Mouse (Mus musculus) Patski (cell line): ENCODE results near the gene Il17rd. TPM values are rescaled to one million over a fixed set of nuclear protein-coding genes. Genes with fewer than 3 reads are reported as not detected.
A peak's percentile ranks its signal among the peaks of the same experiment; 100 is the strongest.

Experiments
- ATAC-seq: fragments of 100-300 bp; one replicate; pipeline ENCODE4 v1.8.0; 2021
- CTCF ChIA-PET: fragments of 350-600 bp; sonication (Branson Sonifier 250); formaldehyde crosslinking; loops from one replicate; lab custom pipeline; 2022; ENCODE audit warnings: inconsistent platforms; lab: Charles Lee
- POLR2A ChIA-PET: fragments of 350-600 bp; sonication (Branson Sonifier 250); formaldehyde crosslinking; loops from one replicate; lab custom pipeline; 2022; ENCODE audit warnings: antibody characterized with exemption, inconsistent platforms; lab: Charles Lee
- DNase-seq: peaks from one replicate; pipeline ENCODE4 v3.0.0-alpha.2; 2011; ENCODE audit warnings: low read depth, low spot score
- H3K27me3 ChIP-seq: fragments of 371-371 bp; one replicate; pipeline ENCODE4 v1.5.1; 2021
- CTCF ChIP-seq: fragments of 100-300 bp; IDR thresholded peaks from one replicate; pipeline ENCODE4 v1.5.1; 2021
- in situ Hi-C: fragments of 300-500 bp; cut with MboI; formaldehyde crosslinking; loops from 3 replicates; pipeline ENCODE4 v1.11.1; 2018; ENCODE audit warnings: low pct_unique_long_range_greater_than_20kb, mixed read lengths
- polyA plus RNA-seq: library from polyadenylated mRNA; unstranded; gene quantifications from one replicate; pipeline ENCODE4 v1.2.3, GENCODE M21; 2021

Il17rd gene
- polyA plus RNA-seq, 1 experiment from 2014 or later: 6.8 TPM

DNA sequence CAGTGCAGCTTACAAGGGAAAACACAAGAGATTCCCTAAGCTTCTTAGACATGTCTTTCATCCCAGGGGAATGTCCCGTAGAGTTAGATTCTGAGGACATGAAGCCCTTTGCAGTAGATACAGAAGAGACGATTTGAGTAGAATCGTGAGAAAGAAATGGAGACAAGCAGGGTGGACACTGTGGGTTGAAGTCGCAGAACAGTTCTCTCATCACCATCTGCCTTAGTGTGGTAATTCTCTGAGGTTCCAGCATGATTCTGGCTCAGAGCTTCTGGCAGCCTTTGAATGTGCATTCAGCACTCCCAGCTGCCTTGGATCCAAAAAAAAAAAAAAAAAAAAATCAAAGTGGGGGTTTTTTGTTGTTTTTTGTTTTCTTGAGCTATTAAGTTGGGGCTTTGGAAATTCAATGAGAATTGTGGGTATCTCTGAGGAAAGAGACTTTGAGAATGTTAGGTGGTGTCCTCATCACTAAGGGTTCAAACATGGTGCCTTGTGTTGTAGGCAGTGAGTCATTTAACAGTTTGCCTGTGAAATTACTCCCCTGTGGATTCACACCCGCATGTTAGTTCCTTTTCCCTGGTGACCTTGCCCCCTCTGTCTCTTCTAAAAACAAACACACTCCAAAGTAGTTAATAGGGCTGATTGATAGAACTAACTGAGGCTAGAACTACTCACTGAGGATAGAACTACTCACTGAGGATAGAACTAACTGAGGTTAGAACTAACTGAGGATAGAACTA lies 43.0 kb downstream of the Il17rd start:
- DNase-seq: no peak
- no peak for TF ChIP-seq CTCF
- no peak for ATAC-seq
- ChIA-PET POLR2A (no interaction called here), CTCF (interaction anchor here (1.2 to 2.9 kb wide), 3 partner anchors 14 to 51 kb away, joined by 3 to 20 read pairs (median 12); no protein-coding TSS in a partner anchor)
- in situ Hi-C loops: no loop called here
- H3K27me3 ChIP-seq: no peaks in the 10 kb centered on the region

DNA sequence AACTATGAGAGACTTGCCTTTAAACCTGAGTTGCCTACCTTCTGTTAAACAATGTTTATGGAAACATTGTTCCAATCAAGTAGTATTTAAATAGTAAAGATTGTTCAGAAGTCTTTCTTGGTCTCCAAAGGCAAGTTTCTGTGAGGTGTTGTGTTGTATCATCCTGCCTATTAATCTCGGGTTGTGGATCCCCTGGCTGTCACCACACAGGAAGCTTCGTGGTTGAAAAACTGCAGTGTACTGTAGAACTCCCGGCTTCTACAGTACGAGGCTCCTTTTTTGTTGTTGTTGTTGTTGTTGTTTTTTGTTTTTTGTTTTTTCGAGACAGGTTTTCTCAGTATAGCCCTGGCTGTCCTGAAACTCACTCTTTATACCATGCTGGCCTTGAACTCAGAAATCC lies 46.7 kb downstream of the Il17rd start:
- H3K27me3 ChIP-seq: no peaks in the 10 kb centered on the region
- DNase-seq: no peak
- TF ChIP-seq CTCF: no peak
- no peak for ATAC-seq
- in situ Hi-C loops: no loop called here
- ChIA-PET POLR2A (interaction anchor here (1.6 kb wide), 1 partner anchor 34 kb away, joined by 3 read pairs; no protein-coding TSS in a partner anchor), CTCF (no interaction called here)

DNA sequence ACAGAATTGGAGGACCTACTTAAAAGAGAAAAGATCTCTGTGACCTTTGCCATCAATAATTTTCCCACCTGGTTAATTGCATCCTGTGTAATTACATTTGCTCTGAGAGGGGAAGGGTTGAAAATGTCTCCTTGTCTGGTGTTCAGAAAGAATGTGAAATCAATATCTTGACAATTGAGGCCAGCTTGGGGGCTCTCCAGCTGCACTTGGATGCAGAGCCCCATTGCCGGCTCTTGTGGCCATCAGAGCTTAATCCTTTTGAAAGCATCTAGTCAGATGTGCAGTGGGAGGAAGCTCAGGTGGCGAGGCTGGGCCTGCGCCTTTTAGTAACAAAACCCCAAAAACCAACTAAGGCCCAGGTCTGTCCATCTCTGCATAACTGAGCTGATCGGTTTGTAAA lies 47.3 kb downstream of the Il17rd start:
- no peak for ATAC-seq
- TF ChIP-seq CTCF: no peak
- H3K27me3 ChIP-seq: no peaks in the 10 kb centered on the region
- POLR2A ChIA-PET: interaction anchor here (1.6 kb wide), 1 partner anchor 34 kb away, joined by 3 read pairs; no protein-coding TSS in a partner anchor
- CTCF ChIA-PET: interaction anchor here (1.0 kb wide), 1 partner anchor 55 kb away, joined by 4 read pairs; no protein-coding TSS in a partner anchor
- in situ Hi-C loops: no loop called here
- DNase-seq: no peak

DNA sequence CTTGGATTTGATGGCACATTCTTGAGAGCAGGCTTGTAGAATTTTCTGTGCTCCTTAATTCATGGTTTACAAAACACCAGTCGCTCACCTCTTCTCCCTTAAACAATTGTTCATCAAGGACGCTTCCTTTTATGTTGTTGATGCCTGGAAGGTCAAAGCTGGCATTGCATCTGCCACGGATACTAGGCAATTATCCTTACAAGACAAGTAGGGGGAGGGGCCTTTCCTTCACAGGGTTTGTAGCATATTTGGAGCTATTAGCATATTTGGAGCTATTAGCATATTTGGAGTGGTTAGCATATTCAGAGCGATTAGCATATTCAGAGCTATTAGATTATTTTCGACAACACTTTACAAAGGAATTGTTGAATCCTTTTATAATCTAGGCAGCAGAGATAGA lies 55.5 kb downstream of the Il17rd start:
- no peaks in the 10 kb centered on the region for H3K27me3 ChIP-seq
- TF ChIP-seq CTCF: no peak
- in situ Hi-C loops: no loop called here
- ChIA-PET CTCF (interaction anchor here (0.7 to 8.3 kb wide), 4 partner anchors 16 to 89 kb away, joined by 3 to 133 read pairs (median 4); no protein-coding TSS in a partner anchor), POLR2A (no interaction called here)
- no peak for ATAC-seq
- no peak for DNase-seq

DNA sequence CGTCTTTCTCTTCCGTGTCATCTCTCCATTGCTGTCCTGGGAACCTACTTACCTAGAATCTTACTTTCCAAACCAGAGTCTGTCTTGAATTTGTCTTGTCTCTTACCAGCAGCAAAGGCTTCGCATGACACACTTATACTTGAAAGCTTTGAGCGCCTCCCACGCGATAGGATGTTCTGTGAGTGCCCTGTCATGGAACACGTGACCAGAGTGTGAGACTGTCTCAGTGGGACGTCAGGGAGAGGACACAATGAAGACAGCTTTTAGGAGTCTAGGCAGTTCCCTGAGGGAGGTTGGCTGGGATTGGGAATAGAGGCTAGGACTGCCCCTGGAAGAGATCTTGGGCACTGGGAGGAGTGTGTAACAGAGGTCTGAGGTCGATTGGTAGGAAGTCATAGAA lies 57.4 kb downstream of the Il17rd start:
- ATAC-seq: no peak
- H3K27me3 ChIP-seq: no peaks in the 10 kb centered on the region
- POLR2A ChIA-PET: interaction anchor here (1.2 kb wide), 1 partner anchor 64 kb away, joined by 3 read pairs; no protein-coding TSS in a partner anchor
- no peak for TF ChIP-seq CTCF
- in situ Hi-C loops: loop anchor here (5.0 kb wide), 1 partner anchor 59 kb away; the partner anchor contains the start of gene Il17rd
- CTCF ChIA-PET: interaction anchor here (0.7 to 8.3 kb wide), 19 partner anchors 9 to 120 kb away, joined by 3 to 133 read pairs (median 4); partner anchors contain the start of gene Il17rd
- no peak for DNase-seq

DNA sequence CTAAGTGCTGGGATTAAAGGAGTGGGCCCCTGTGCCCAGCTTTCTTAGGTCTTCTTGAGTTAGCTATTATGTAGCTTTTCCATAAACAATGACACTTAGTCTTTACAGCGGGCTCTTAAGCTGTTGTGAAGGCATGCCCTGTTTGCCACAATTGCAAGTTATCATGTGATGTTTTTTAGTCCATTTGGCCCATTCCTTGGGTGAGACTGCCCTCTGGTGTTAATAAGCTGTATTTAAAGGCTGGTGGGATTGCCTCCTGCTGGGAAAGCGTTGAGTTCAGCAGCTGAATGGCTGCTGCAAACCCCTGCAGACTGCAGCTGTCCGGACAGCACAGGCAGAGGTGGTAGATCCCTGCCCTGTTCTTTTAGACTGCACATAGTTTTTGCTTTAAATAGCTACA lies 58.0 kb downstream of the Il17rd start:
- ChIA-PET POLR2A (interaction anchor here (1.2 kb wide), 1 partner anchor 64 kb away, joined by 3 read pairs; no protein-coding TSS in a partner anchor), CTCF (interaction anchor here (0.7 to 8.3 kb wide), 18 partner anchors 9 to 121 kb away, joined by 3 to 133 read pairs (median 4); partner anchors contain the start of gene Il17rd)
- H3K27me3 ChIP-seq: no peaks in the 10 kb centered on the region
- TF ChIP-seq CTCF: peak; percentile 83
- in situ Hi-C loops: loop anchor here (5.0 kb wide), 1 partner anchor 59 kb away; the partner anchor contains the start of gene Il17rd
- peak; percentile 41 for DNase-seq
- ATAC-seq: peak; percentile 31

DNA sequence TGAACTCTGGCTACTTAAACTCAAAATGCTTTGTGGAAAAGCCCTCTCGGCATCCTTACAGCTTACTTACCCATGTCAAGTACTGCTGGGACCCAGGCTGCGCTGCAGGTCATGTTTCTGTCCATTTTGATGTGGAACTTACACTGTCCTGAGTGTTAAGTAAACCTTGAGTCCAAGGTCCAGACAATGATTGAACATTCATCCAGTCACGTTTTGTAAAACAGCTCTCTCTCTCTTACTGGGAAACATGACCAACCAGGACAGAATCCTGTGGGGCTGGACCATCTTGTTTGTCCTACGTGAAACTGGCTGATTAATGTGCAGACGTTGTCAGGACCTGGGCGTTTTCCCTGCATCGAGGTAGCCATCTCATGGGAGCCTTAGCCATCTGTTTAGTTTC lies 63.0 kb downstream of the Il17rd start:
- POLR2A ChIA-PET: no interaction called here
- H3K27me3 ChIP-seq: no peaks in the 10 kb centered on the region
- in situ Hi-C loops: no loop called here
- CTCF ChIA-PET: interaction anchor here (1.2 kb wide), 2 partner anchors 9 to 63 kb away, joined by 3 read pairs; partner anchors contain the start of gene Il17rd
- no peak for TF ChIP-seq CTCF
- no peak for DNase-seq
- no peak for ATAC-seq

DNA sequence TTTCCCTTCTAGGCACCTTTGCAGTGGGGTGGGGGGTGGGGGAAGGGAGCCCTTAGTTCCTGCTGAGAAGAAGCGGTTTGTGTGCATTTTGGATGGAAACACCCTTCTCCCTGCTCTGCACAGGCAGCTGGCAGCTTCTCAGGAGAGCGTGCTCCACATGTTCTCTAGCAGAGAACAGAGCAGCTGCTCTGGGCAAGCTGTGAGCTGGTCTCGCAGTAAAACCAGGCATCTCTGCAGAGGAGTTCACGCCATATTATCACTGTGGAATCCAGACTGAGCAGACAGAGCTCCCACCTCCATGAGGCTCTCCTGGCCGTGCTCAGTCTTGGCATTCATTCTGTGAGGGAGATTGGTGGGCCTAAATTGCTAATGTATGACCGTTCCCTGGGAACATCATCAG lies 64.0 kb downstream of the Il17rd start:
- ChIA-PET POLR2A (no interaction called here), CTCF (interaction anchor here (1.4 kb wide), 1 partner anchor 73 kb away, joined by 4 read pairs; no protein-coding TSS in a partner anchor)
- in situ Hi-C loops: no loop called here
- no peak for TF ChIP-seq CTCF
- ATAC-seq (no peak), DNase-seq (no peak)
- no peaks in the 10 kb centered on the region for H3K27me3 ChIP-seq

DNA sequence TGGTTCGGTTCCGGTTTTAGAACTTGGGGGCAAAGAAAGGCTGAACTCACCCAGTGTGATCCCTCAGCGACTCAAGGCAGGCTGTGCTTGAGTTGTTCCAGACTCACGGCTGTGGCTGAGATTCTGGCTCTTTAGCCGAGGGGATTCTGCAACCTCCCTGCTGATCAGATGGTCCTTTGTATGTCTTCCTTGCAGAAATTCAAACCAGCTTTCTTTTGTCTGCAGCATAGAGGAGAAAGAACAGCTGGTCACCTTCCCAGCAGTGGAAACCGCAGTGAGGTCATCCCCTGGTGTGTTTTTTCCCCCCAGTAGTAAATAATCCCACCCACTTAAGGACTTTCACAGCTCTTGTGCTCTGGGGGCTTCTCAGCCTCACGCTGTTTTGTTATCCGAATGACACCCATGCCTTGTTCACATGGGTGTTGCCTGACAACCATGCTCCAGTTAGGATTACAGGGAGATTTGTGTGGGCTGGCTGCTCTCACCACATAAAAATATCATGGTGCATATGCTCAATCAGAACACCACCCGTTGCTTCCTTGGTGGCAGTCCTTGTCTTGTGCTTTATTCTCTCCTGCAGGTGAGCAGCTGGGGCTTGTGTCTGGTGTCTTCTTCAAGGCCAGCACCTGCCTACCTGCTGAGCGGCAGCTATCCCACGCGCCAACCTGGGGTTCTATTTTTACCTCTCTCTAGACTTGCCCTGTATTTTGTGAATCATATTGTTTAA lies 67.2 kb downstream of the Il17rd start:
- ATAC-seq (no peak), DNase-seq (no peak)
- in situ Hi-C loops: no loop called here
- TF ChIP-seq CTCF: no peak
- CTCF ChIA-PET: interaction anchor here (1.4 kb wide), 1 partner anchor 80 kb away, joined by 3 read pairs; no protein-coding TSS in a partner anchor
- no peaks in the 10 kb centered on the region for H3K27me3 ChIP-seq
- POLR2A ChIA-PET: no interaction called here
